Mouse (Mus musculus): ENCODE measurements around the gene Epb41. TPM values are rescaled to one million over a fixed set of nuclear protein-coding genes. Genes with fewer than 3 reads are reported as not detected.

Gene Epb41
- 123 and 167 TPM in 2 replicates for polyA plus RNA-seq (2016; fragmentation: Nextera tagmentation; extraction: Ambion mirVana)

- H3K27me3 ChIP-seq (ENCODE audit: low read depth, poor library complexity, severe bottlenecking) = peaks cover 85% of the 10 kb centered on the region
- DNase-seq (ENCODE audit: low spot score) = peak; percentile 92
- H3K27ac ChIP-seq (replicated peaks) = peak within 1 kb of the TSS; percentile 83
- H3K4me1 ChIP-seq = peaks cover 66% of the 10 kb centered on the region
- no peaks in the 10 kb centered on the region for H3K9me3 ChIP-seq (replicated peaks)
- WGBS = 2% methylated on average over 47 of the region's 47 CpGs
- H3K36me3 ChIP-seq = no peaks in the 10 kb centered on the region
- peak within 1 kb of the TSS; percentile 71 for H3K4me3 ChIP-seq
These were observed at the start of gene Epb41 for GRCm38 (mm10) chr4:132074933-132075769. TSS of gene Epb41 (minus strand) at chr4:132075321.

- Histone ChIP-seq H3K4me3 (no peak overlapping the region), H3K4me1 (peaks cover 5% of the 10 kb centered on the region; the same call in 1 of the 2 replicates), H3K27me3 (ENCODE audit: low read depth, poor library complexity, severe bottlenecking) (no peaks in the 10 kb centered on the region), H3K9me3 (replicated peaks) (no peaks in the 10 kb centered on the region), H3K36me3 (no peaks in the 10 kb centered on the region), H3K27ac (replicated peaks) (no peak overlapping the region)
- 96% methylated on average over 1 of the region's 1 CpGs for WGBS
- no peak for DNase-seq (ENCODE audit: low spot score)
These were observed 48.0 kb upstream of the Epb41 start for GRCm38 (mm10) chr4:132123166-132123565.

DNA sequence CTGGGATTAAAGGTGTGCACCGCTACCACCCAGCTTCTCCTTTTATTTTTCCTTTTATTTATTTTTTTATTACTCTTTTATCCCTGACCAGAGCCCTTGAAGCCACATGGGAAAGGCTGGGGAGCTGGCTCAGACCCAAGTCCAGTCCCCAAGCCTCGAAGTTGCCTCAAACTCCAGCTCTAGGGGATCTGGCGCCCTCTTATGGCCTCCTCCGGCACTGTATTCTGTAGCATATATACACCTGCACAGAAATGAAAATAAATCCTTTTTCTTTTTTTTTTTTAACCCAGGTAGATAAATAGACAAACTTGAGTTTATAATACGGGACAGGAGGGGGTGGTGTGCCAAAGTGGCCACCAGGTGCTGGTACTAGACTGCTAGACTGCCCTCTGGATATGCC lies 46.6 kb upstream of the Epb41 start:
- DNase-seq (ENCODE audit: low spot score) = no peak
- Histone ChIP-seq H3K27ac (replicated peaks) (no peak overlapping the region), H3K4me1 (peaks cover 5% of the 10 kb centered on the region; the same call in 1 of the 2 replicates), H3K9me3 (replicated peaks) (no peaks in the 10 kb centered on the region), H3K36me3 (no peaks in the 10 kb centered on the region), H3K27me3 (ENCODE audit: low read depth, poor library complexity, severe bottlenecking) (no peaks in the 10 kb centered on the region), H3K4me3 (no peak overlapping the region)
- WGBS = 85% methylated on average over 5 of the region's 5 CpGs

GRCm38 (mm10) chr4:132119566-132119965 lies 44.4 kb upstream of the Epb41 start:
- 72% methylated on average over 9 of the region's 9 CpGs for WGBS
- Histone ChIP-seq H3K27ac (replicated peaks) (no peak overlapping the region), H3K36me3 (no peaks in the 10 kb centered on the region), H3K4me3 (no peak overlapping the region), H3K27me3 (ENCODE audit: low read depth, poor library complexity, severe bottlenecking) (peaks cover 10% of the 10 kb centered on the region), H3K9me3 (replicated peaks) (no peaks in the 10 kb centered on the region), H3K4me1 (peaks cover 5% of the 10 kb centered on the region; the same call in 1 of the 2 replicates)
- DNase-seq (ENCODE audit: low spot score) = no peak

GRCm38 (mm10) chr4:132116315-132116714 lies 41.2 kb upstream of the Epb41 start:
- Histone ChIP-seq H3K4me3 (no peak overlapping the region), H3K4me1 (peaks cover 27% of the 10 kb centered on the region), H3K36me3 (no peaks in the 10 kb centered on the region), H3K27me3 (ENCODE audit: low read depth, poor library complexity, severe bottlenecking) (peaks cover 39% of the 10 kb centered on the region), H3K9me3 (replicated peaks) (no peaks in the 10 kb centered on the region), H3K27ac (replicated peaks) (no peak overlapping the region)
- WGBS = 92% methylated on average over 4 of the region's 4 CpGs
- no peak for DNase-seq (ENCODE audit: low spot score)

- 42% methylated on average over 53 of the region's 53 CpGs for WGBS
- Histone ChIP-seq H3K4me1 (peaks cover 40% of the 10 kb centered on the region), H3K4me3 (peak overlapping the region; percentile 47), H3K27me3 (ENCODE audit: low read depth, poor library complexity, severe bottlenecking) (peaks cover 39% of the 10 kb centered on the region), H3K27ac (replicated peaks) (peak overlapping the region; percentile 50), H3K36me3 (no peaks in the 10 kb centered on the region), H3K9me3 (replicated peaks) (no peaks in the 10 kb centered on the region)
- peak; percentile 38 for DNase-seq (ENCODE audit: low spot score)
These were observed 38.4 kb upstream of the Epb41 start for GRCm38 (mm10) chr4:132113411-132114095.

GRCm38 (mm10) chr4:132111227-132111626 lies 36.1 kb upstream of the Epb41 start:
- Histone ChIP-seq H3K4me1 (peaks cover 44% of the 10 kb centered on the region), H3K36me3 (no peaks in the 10 kb centered on the region), H3K9me3 (replicated peaks) (no peaks in the 10 kb centered on the region), H3K4me3 (no peak overlapping the region), H3K27me3 (ENCODE audit: low read depth, poor library complexity, severe bottlenecking) (peaks cover 39% of the 10 kb centered on the region), H3K27ac (replicated peaks) (peak overlapping the region; percentile 24)
- 32% methylated on average over 4 of the region's 4 CpGs for WGBS
- no peak for DNase-seq (ENCODE audit: low spot score)

GRCm38 (mm10) chr4:132108221-132108620 lies 33.1 kb upstream of the Epb41 start:
- 91% methylated on average over 7 of the region's 7 CpGs for WGBS
- Histone ChIP-seq H3K27me3 (ENCODE audit: low read depth, poor library complexity, severe bottlenecking) (peaks cover 16% of the 10 kb centered on the region), H3K36me3 (no peaks in the 10 kb centered on the region), H3K9me3 (replicated peaks) (no peaks in the 10 kb centered on the region), H3K27ac (replicated peaks) (no peak overlapping the region), H3K4me1 (peaks cover 40% of the 10 kb centered on the region), H3K4me3 (no peak overlapping the region)
- no peak for DNase-seq (ENCODE audit: low spot score)

DNA sequence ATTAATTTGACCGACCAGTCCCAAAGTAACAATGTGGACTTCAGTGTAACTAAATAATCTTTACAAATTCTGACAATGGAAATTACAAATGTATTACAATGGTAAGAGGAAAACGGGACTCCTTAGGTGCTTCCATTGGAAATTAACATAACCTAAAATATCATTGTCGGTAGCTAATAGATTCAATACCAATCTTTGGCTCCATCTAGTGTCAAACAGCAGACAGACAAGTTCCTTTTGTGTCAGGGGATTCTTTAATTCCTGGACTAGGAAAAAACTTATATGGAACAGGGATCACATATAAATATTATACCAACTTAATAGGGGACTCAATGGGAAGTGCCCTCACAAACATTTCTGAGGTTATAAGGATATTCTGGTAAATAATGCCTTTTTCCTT lies 26.0 kb upstream of the Epb41 start:
- no peaks in the 10 kb centered on the region for H3K9me3 ChIP-seq (replicated peaks)
- peaks cover 5% of the 10 kb centered on the region for H3K4me1 ChIP-seq
- no peaks in the 10 kb centered on the region for H3K36me3 ChIP-seq
- no peaks in the 10 kb centered on the region for H3K27me3 ChIP-seq (ENCODE audit: low read depth, poor library complexity, severe bottlenecking)
- 54% methylated on average over 3 of the region's 3 CpGs for WGBS
- no peak for DNase-seq (ENCODE audit: low spot score)
- no peak overlapping the region for H3K27ac ChIP-seq (replicated peaks)
- H3K4me3 ChIP-seq = no peak overlapping the region

DNA sequence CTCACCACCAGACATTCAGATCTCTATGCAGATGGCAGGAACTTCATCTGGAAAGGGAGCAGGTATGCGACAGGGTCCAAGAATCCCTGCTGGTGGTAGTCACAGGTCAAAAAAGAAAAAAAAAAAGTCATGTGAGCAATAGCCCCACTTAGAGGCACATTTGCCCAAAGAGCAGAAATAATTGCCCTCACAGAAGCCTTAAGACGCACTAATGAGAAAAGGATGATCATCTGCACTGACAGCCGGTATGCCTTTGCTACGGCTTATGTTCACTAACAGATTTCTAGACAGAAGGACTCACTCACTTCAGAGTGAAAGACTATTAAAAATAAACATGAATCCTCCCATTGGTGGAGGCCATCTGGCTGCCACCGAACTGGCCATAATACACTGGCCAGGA lies 24.4 kb upstream of the Epb41 start:
- no peaks in the 10 kb centered on the region for H3K9me3 ChIP-seq (replicated peaks)
- H3K4me1 ChIP-seq = peaks cover 5% of the 10 kb centered on the region
- no peak for DNase-seq (ENCODE audit: low spot score)
- no peaks in the 10 kb centered on the region for H3K27me3 ChIP-seq (ENCODE audit: low read depth, poor library complexity, severe bottlenecking)
- H3K27ac ChIP-seq (replicated peaks) = no peak overlapping the region
- H3K36me3 ChIP-seq = no peaks in the 10 kb centered on the region
- no peak overlapping the region for H3K4me3 ChIP-seq
- 86% methylated on average over 5 of the region's 5 CpGs for WGBS

- H3K4me1 ChIP-seq = no peaks in the 10 kb centered on the region
- H3K27ac ChIP-seq (replicated peaks) = no peak overlapping the region
- no peaks in the 10 kb centered on the region for H3K36me3 ChIP-seq
- H3K9me3 ChIP-seq (replicated peaks) = no peaks in the 10 kb centered on the region
- WGBS = 78% methylated on average over 7 of the region's 7 CpGs
- H3K4me3 ChIP-seq = no peak overlapping the region
- H3K27me3 ChIP-seq (ENCODE audit: low read depth, poor library complexity, severe bottlenecking) = no peaks in the 10 kb centered on the region
- DNase-seq (ENCODE audit: low spot score) = no peak
These were observed 19.9 kb upstream of the Epb41 start for GRCm38 (mm10) chr4:132095043-132095442.

DNA sequence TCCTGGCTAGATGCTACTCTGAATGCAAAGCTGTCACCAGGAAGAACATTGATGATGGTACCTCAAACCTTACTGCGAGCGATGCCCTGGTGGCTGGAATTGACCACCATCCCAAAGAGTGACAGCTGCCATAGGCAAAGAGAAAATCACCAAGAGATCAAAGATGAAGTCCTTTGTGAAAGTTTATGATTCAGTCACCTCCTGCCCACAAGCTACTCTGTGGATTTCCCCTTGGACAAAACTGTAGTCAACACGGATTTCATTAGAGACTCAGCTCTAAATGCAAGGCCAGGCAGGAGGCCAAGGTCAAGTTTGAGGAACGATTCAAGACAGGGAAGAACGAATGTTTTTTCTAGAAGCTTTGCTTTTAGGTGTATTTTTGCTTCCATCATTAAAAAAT lies 18.8 kb upstream of the Epb41 start:
- Histone ChIP-seq H3K4me3 (no peak overlapping the region), H3K4me1 (no peaks in the 10 kb centered on the region)
- no peak for DNase-seq (ENCODE audit: low spot score)

GRCm38 (mm10) chr4:132093136-132093535 lies 18.0 kb upstream of the Epb41 start:
- WGBS = 80% methylated on average over 6 of the region's 6 CpGs
- Histone ChIP-seq H3K27me3 (ENCODE audit: low read depth, poor library complexity, severe bottlenecking) (no peaks in the 10 kb centered on the region), H3K4me3 (no peak overlapping the region), H3K36me3 (no peaks in the 10 kb centered on the region), H3K9me3 (replicated peaks) (no peaks in the 10 kb centered on the region), H3K27ac (replicated peaks) (no peak overlapping the region), H3K4me1 (no peaks in the 10 kb centered on the region)
- no peak for DNase-seq (ENCODE audit: low spot score)

More for the DNA sequence above, 18.8 kb upstream of the Epb41 start:
- H3K27ac ChIP-seq (replicated peaks) = no peak overlapping the region
- 92% methylated on average over 5 of the region's 5 CpGs for WGBS
- H3K9me3 ChIP-seq (replicated peaks) = no peaks in the 10 kb centered on the region
- no peaks in the 10 kb centered on the region for H3K27me3 ChIP-seq (ENCODE audit: low read depth, poor library complexity, severe bottlenecking)
- H3K36me3 ChIP-seq = no peaks in the 10 kb centered on the region
